Mouse (Mus musculus): ENCODE measurements around the gene Eef2.
"Not testable (repeated sequence)": the region's sequence is repeated elsewhere in the genome, so short reads cannot be mapped to it uniquely, and the experiment has no call there.

The Eef2 gene

GRCm38 (mm10) chr10:81146296-81146695 is 30.1 kb upstream of the Eef2 start:
- no peak for DNase-seq (ENCODE audit: low read depth, low spot score)

- no peak for DNase-seq (ENCODE audit: low read depth, low spot score)
Observed at GRCm38 (mm10) chr10:81151261-81151660, 25.2 kb upstream of the Eef2 start.

DNA sequence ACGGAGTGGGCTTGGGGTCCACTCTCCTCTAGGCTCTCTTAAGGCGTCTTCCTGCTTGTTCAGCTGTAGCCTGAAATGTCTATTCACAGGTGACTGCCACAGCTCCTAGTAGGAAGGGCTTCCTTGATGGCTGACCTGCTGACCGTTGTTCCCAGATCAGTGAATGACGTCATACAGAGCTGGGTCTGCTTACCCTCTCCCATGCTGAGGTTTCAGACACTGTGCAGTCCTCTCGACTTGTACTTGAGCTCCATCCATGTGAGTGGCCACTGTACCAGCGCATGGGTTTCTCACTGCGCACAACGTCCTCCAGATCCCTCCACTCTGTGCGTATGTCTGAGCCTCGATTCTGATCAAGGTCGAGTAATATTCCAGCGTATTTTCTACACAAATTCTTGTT is 23.8 kb upstream of the Eef2 start:
- no peak for DNase-seq (ENCODE audit: low read depth, low spot score)

DNA sequence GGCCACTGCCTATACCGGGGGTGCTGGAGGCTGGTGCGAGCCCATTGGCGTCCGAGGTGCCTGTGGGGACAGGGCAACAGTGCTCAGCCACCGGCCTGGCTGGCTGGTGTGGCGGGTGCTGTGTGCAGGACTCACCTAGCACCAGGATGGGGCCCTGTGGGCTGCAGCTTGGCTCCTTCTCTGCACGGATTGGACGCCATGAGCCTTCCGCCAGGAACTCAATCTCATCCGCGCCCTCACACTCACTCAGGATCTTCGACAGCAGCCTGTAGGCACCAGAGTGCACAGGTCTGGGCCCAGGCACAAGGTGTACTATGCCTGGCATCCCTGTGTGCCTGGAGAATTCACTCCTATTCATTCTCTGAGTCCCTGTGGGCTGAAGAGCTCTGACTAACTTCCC is 22.1 kb upstream of the Eef2 start:
- no peak for DNase-seq (ENCODE audit: low read depth, low spot score)

GRCm38 (mm10) chr10:81154736-81155135 is 21.7 kb upstream of the Eef2 start:
- DNase-seq (ENCODE audit: low read depth, low spot score), result no peak

GRCm38 (mm10) chr10:81161602-81162317 is 14.7 kb upstream of the Eef2 start:
- no peak for DNase-seq (ENCODE audit: low read depth, low spot score)

DNA sequence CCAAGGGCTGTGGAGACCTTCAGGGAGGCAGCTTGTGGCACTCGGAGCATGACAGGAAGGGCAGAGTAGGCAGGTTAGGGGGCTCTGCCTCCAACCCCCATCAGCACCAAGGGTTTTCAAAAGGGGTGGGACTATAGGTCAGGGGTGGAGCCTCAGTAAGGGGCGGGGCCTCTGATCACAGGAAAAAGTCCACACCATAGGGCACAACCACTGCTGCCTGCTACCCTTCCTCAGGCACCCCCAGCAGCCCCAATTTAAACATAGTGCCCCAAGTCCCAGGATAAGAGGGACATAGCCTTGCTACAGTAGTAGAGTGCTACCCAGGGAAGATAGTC is 14.1 kb upstream of the Eef2 start:
- no peak for DNase-seq (ENCODE audit: low read depth, low spot score)

- no peak for DNase-seq (ENCODE audit: low read depth, low spot score)
Observed at GRCm38 (mm10) chr10:81165118-81165517, 11.3 kb upstream of the Eef2 start.

- peak; percentile 100 for DNase-seq (ENCODE audit: low read depth, low spot score)
Observed at GRCm38 (mm10) chr10:81167200-81168086, 9.0 kb upstream of the Eef2 start, which contains the start of gene Pias4. Gene Pias4, minus strand, starts transcription at chr10:81167923.

DNA sequence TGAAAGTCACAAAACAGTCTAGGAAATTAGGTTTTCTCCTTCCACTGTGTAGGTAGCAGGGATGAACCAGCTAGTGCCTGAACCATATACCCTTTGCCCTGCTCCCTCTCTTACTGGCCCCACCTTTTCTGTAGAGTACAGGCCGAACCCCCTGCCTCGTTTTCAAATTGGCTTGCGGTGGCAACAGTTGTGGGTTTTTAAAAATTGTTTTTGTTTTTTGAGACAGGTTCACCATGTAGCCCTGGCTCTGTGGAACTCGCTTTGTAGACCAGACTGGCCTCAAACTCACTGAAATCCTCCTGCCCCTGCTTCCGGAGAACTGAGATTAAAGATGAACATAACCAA is 8.4 kb upstream of the Eef2 start:
- no peak for DNase-seq (ENCODE audit: low read depth, low spot score)

- peak; percentile 89 for DNase-seq (ENCODE audit: low read depth, low spot score)
Observed at GRCm38 (mm10) chr10:81168521-81169244, 7.7 kb upstream of the Eef2 start.

DNA sequence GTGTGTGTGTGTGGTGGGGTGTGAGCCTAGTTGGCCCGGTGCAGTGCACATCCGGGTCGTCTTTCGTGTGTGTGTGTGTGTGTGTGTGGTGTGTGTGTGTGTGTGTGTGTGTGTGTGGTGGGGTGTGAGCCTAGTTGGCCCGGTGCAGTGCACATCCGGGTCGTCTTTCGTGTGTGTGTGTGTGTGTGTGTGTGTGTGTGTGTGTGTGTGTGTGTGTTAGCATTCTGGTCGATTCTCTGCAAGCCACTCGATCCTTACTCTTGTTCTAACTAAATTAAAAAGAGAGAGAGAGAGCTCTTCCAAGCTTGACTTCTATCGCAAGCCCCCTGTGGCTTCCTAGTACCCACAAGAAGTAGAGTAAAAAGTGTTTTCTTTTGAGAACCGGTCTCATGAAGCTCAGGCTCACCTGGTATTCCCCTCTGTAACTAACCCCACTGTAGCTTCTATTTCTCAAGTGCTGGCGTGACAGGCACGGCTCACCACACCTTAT is 7.0 kb upstream of the Eef2 start:
- DNase-seq (ENCODE audit: low read depth, low spot score), result peak; percentile 76

GRCm38 (mm10) chr10:81173132-81173531 is 3.3 kb upstream of the Eef2 start:
- peak; percentile 93 for DNase-seq (ENCODE audit: low read depth, low spot score)

GRCm38 (mm10) chr10:81174617-81175344 is 1.6 kb upstream of the Eef2 start:
- DNase-seq (ENCODE audit: low read depth, low spot score), result peak; percentile 94

DNA sequence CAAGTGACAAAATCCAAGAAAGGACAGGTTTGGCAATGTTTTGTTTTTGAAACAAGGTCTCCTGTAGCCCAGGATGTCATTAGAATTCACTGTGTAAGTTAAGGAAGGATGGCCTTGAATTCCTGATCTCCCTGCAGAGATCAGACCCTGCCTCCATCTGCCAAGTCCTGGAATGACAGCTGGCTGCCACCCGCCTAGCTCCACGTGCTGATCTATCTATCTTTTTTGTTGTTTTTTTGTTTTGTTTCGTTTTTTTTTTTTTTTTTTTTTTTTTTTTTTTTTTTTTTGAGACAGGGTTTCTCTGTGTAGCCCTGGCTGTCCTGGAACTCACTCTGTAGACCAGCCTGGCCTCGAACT is 1.1 kb upstream of the Eef2 start:
- DNase-seq (ENCODE audit: low read depth, low spot score), result not testable (repeated sequence)

GRCm38 (mm10) chr10:81175936-81176465 is 430 bp upstream of the Eef2 start:
- no peak for DNase-seq (ENCODE audit: low read depth, low spot score)

DNA sequence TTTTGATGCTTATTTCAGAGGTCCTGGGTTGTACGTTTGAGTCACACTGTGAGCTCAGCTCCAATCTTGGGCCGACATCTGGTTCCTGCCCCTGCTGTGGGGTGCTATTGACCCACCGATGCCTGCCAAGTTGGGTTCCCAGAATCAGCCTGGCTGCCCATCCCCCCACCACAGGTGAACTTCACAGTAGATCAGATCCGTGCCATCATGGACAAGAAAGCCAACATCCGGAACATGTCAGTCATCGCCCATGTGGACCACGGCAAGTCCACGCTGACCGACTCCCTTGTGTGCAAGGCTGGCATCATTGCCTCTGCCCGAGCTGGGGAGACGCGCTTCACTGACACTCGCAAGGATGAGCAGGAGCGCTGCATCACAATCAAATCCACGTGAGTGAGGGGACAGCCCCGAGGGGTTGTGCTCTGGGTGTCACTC is 1.1 kb downstream of the Eef2 start:
- peak; percentile 61 for DNase-seq (ENCODE audit: low read depth, low spot score)

- DNase-seq (ENCODE audit: low read depth, low spot score), result no peak
Observed at GRCm38 (mm10) chr10:81177958-81178712, 1.7 kb downstream of the Eef2 start.

DNA sequence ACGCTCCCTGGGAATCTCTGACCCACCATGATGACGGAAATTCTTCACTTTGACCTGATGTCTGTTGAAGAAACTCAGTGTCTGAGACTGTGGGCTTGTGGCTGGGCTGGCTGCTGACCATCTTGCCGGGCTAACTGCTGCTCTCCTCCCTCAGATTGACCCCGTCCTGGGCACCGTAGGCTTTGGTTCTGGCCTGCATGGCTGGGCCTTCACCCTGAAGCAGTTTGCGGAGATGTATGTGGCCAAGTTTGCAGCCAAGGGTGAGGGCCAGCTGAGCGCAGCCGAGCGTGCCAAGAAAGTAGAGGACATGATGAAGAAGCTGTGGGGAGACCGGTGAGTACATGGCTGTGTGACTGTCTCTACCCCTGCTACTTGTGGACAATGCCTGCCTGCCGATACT is 2.5 kb downstream of the Eef2 start:
- no peak for DNase-seq (ENCODE audit: low read depth, low spot score)
